Mouse (Mus musculus): ENCODE data around the gene Ass1.

DNA sequence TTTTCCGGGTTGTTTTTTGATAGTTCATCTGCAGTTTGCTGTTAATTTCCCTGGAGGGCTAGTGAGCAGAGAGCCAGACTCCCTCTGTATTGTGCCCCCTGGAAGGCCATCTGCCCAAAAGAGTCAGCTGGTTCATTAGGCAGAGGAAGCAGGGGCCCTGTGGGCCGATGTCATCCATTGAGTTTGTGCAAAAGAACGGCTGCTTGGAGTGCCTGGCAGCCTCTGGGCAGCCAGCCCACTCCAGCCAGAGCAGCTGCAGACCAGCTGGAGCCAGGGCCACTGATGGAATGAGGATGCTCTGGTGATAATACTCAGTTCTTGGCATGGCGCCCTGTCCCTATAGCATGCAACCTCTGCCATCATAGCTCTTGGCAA, 20.6 kb upstream of the Ass1 start:
- TF ChIP-seq CTCF (IDR thresholded peaks at IDR 0.05; ENCODE audit: low read depth, low read length) = no peak
- 0 out of 2 replicates have a peak, but pooled peaks have one; percentile 10 for TF ChIP-seq POLR2A (IDR thresholded peaks at IDR 0.05; ENCODE audit: extremely low read depth, insufficient read depth, low read length)

All from liver, adult 2 months (tissue).